Mouse (Mus musculus): ENCODE results near the gene Rfx3. TPM values are rescaled to one million over a fixed set of nuclear protein-coding genes. Genes with fewer than 3 reads are reported as not detected.

Rfx3 gene
- total and polyA plus RNA-seq, 2 experiments from 2014 or later: 11.2 to 31.1 TPM

DNA sequence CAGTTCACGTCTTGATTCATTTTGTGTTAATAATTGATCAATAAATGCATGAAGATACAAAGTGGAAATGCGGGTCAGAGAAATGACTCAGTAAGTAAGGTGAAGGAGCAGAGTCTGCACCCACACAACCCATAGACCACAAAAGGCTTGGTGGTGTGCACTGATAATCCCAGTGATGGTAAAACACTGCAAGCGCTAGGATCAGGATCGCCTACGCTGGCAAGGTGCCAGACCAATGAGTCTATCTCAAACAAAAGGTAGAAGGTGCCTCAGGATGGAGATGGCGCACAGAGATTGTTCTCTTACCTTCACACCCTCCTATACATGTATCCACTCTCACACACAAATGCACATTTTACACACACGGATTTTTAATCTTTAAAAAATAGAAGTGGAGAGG is 18.2 kb downstream of the Rfx3 start:
- WGBS: 73% methylated on average over 7 of the region's 7 CpGs
- Histone ChIP-seq H3K27ac (no peak overlapping the region), H3K4me3 (ENCODE audit: low read length) (no peak overlapping the region), H3K9ac (replicated peaks; ENCODE audit: low read length) (no peak overlapping the region), H3K36me3 (ENCODE audit: insufficient read depth, low read length) (no peaks in the 10 kb centered on the region), H3K9me3 (ENCODE audit: low read length) (no peaks in the 10 kb centered on the region), H3K4me1 (ENCODE audit: insufficient read depth, low read length) (no peaks in the 10 kb centered on the region; the same call in 1 of the 2 replicates), H3K27me3 (ENCODE audit: insufficient read depth, low read length) (no peaks in the 10 kb centered on the region), H3K4me2 (ENCODE audit: low read depth, low read length) (no peak overlapping the region)
- ATAC-seq (no peak), DNase-seq (ENCODE audit: low spot score) (no peak)
- no peak for TF ChIP-seq CTCF (IDR thresholded peaks at IDR 0.05; ENCODE audit: low read depth)

DNA sequence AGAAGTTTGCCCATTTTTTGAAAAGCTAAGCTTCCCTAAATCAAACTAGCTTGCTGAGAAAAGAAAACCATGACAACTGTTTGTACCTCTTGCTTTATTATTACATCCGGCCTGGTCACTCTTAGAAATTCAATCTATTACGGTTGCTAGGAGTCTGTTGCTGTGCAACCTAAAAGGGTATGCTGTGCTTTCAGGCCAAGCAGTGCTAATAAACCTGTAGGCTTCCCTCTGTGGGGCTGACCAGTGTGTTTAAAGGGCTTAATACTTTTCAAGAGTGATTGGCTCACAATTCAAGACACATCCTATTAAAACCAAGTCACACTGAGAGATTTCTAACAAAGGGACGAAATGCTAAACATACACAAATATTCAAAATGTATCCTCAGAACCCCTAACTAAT is 22.2 kb downstream of the Rfx3 start:
- Histone ChIP-seq H3K27me3 (ENCODE audit: insufficient read depth, low read length) (no peaks in the 10 kb centered on the region), H3K9me3 (ENCODE audit: low read length) (no peaks in the 10 kb centered on the region), H3K9ac (replicated peaks; ENCODE audit: low read length) (no peak overlapping the region), H3K4me2 (ENCODE audit: low read depth, low read length) (no peak overlapping the region), H3K4me3 (ENCODE audit: low read length) (no peak overlapping the region), H3K36me3 (ENCODE audit: insufficient read depth, low read length) (no peaks in the 10 kb centered on the region), H3K4me1 (ENCODE audit: insufficient read depth, low read length) (no peaks in the 10 kb centered on the region; the same call in 1 of the 2 replicates), H3K27ac (no peak overlapping the region)
- no peak for ATAC-seq
- 16% methylated on average over 3 of the region's 3 CpGs for WGBS
- DNase-seq (ENCODE audit: low spot score): peak; percentile 65
- TF ChIP-seq CTCF (IDR thresholded peaks at IDR 0.05; ENCODE audit: low read depth): no peak

DNA sequence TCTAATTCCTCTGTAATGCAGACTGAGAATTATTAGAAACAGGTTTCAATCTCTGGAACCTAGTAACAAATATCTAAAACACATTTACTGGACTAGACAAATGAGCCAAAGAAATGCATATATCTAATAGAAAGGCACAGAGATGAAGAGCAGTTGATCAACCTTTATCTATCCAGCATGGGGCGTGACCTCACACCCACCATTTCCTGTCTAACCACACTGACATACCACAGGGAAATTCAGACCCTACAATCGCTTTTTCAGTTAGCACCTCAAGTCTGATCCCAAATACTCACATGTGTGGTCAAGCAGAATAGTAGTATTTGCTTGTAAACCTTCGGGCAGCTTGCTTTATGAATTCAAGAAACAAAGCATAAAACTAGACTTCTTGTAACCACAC is 43.4 kb downstream of the Rfx3 start:
- Histone ChIP-seq H3K4me3 (ENCODE audit: low read length) (no peak overlapping the region), H3K9ac (replicated peaks; ENCODE audit: low read length) (no peak overlapping the region), H3K4me1 (ENCODE audit: insufficient read depth, low read length) (no peaks in the 10 kb centered on the region), H3K27me3 (ENCODE audit: insufficient read depth, low read length) (no peaks in the 10 kb centered on the region), H3K36me3 (ENCODE audit: insufficient read depth, low read length) (no peaks in the 10 kb centered on the region), H3K9me3 (ENCODE audit: low read length) (no peaks in the 10 kb centered on the region), H3K4me2 (ENCODE audit: low read depth, low read length) (no peak overlapping the region), H3K27ac (no peak overlapping the region)
- no peak for DNase-seq (ENCODE audit: low spot score)
- 94% methylated on average over 3 of the region's 3 CpGs for WGBS
- TF ChIP-seq CTCF (IDR thresholded peaks at IDR 0.05; ENCODE audit: low read depth): no peak
- no peak for ATAC-seq

DNA sequence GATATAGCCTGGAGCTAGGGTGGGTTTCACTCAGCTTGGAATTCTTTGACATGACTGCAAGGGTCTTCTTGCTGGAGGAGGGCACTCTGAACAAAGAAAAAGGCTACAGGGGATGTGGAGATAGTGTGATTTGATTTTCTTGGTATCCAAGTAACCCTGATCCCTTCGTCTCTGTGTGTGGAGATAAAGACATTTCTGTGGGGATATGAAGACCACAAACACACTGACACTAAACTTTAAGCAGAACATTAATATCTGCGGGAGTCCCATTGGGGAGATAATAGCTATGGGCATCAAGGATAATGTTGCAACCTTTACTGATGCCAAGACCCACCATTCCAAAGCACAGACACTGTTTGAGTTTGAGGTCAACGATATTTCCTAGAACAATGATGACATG is 49.7 kb downstream of the Rfx3 start:
- Histone ChIP-seq H3K4me1 (ENCODE audit: insufficient read depth, low read length) (no peaks in the 10 kb centered on the region), H3K4me3 (ENCODE audit: low read length) (no peak overlapping the region), H3K27ac (no peak overlapping the region), H3K27me3 (ENCODE audit: insufficient read depth, low read length) (no peaks in the 10 kb centered on the region), H3K36me3 (ENCODE audit: insufficient read depth, low read length) (no peaks in the 10 kb centered on the region), H3K9me3 (ENCODE audit: low read length) (no peaks in the 10 kb centered on the region), H3K4me2 (ENCODE audit: low read depth, low read length) (no peak overlapping the region), H3K9ac (replicated peaks; ENCODE audit: low read length) (no peak overlapping the region)
- no peak for DNase-seq (ENCODE audit: low spot score)
- no peak for TF ChIP-seq CTCF (IDR thresholded peaks at IDR 0.05; ENCODE audit: low read depth)
- WGBS: 92% methylated on average over 3 of the region's 3 CpGs
- ATAC-seq: no peak

DNA sequence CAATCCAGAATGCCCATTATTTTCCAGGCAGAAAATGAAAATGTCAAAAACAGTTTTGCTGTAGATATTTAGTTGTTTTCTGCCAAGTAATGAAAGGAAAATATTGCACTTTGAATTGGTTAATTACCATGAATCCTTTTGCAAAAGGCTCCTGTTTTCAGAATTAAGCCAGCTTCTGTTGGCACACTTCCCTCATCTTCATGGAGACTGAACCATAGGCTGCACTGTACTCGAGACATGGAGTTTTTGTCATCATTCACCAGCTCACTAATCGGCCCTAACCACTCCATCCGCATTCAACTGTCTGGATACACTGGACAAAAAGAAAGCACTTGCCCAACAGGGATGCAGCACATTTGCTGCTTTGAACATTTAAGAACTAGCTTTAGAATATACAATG is 75.5 kb downstream of the Rfx3 start:
- ATAC-seq: no peak

DNA sequence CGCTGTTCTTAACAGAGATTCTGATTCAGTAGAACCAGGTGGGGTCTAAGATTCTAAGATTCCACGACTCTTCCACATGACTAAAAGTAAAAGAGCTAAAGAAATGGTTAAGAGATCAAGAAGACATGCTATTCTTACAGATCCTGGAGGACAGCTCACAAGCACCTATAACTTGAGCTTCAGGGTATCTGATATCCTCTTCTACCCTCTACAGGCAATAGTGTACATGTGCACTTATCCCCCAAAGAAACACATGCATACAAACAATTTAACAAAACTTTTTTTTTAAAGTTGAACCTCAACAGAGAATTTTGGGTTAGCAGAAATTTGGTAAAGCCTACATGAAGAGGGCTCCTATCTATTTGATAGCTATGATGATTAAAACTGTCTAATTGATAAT is 79.8 kb downstream of the Rfx3 start:
- Histone ChIP-seq H3K9me3 (ENCODE audit: low read length) (no peaks in the 10 kb centered on the region), H3K4me1 (ENCODE audit: insufficient read depth, low read length) (no peaks in the 10 kb centered on the region), H3K9ac (replicated peaks; ENCODE audit: low read length) (no peak overlapping the region), H3K27ac (no peak overlapping the region), H3K4me2 (ENCODE audit: low read depth, low read length) (no peak overlapping the region), H3K27me3 (ENCODE audit: insufficient read depth, low read length) (no peaks in the 10 kb centered on the region), H3K36me3 (ENCODE audit: insufficient read depth, low read length) (no peaks in the 10 kb centered on the region), H3K4me3 (ENCODE audit: low read length) (no peak overlapping the region)
- peak; percentile 5; the same call in 1 of the 2 replicates for TF ChIP-seq CTCF (IDR thresholded peaks at IDR 0.05; ENCODE audit: low read depth)
- no peak for ATAC-seq
- no peak for DNase-seq (ENCODE audit: low spot score)
- 100% methylated on average over 2 of the region's 2 CpGs for whole genome bisulfite sequencing

More for the DNA sequence above, 75.5 kb downstream of the Rfx3 start:
- Histone ChIP-seq H3K27me3 (ENCODE audit: insufficient read depth, low read length) (no peaks in the 10 kb centered on the region), H3K4me1 (ENCODE audit: insufficient read depth, low read length) (no peaks in the 10 kb centered on the region), H3K9me3 (ENCODE audit: low read length) (no peaks in the 10 kb centered on the region), H3K27ac (no peak overlapping the region), H3K4me3 (ENCODE audit: low read length) (no peak overlapping the region), H3K36me3 (ENCODE audit: insufficient read depth, low read length) (no peaks in the 10 kb centered on the region), H3K4me2 (ENCODE audit: low read depth, low read length) (0 out of 2 replicates have a peak overlapping the region, but pooled peaks have one; percentile 13), H3K9ac (replicated peaks; ENCODE audit: low read length) (no peak overlapping the region)
- WGBS: 27% methylated on average over 3 of the region's 3 CpGs
- no peak for TF ChIP-seq CTCF (IDR thresholded peaks at IDR 0.05; ENCODE audit: low read depth)
- DNase-seq (ENCODE audit: low spot score): peak; percentile 66

DNA sequence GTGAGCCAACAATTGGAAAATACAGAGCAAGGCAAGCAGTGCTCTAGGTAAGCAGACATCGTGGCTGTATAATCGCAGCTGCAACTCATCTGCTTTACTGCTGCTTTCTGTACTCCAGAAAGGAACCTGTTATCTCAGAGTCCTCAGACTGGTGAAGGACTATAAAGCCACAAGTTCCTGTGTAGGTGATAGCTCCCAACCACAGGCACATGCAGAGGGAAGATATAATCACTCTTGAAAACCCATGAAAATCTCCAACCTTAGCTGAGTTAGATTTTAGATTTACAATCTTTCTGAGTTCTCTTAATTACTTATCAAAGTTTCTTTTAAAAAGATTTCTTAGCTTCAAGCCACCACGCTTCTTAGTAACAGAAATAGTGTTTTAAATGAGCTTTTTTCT is 84.6 kb downstream of the Rfx3 start:
- no peak overlapping the region for H3K27ac ChIP-seq
- no peaks in the 10 kb centered on the region for H3K27me3 ChIP-seq (ENCODE audit: insufficient read depth, low read length)
- no peaks in the 10 kb centered on the region for H3K36me3 ChIP-seq (ENCODE audit: insufficient read depth, low read length)
- WGBS: 89% methylated on average over 3 of the region's 3 CpGs
- H3K4me3 ChIP-seq (ENCODE audit: low read length): no peak overlapping the region
- H3K9me3 ChIP-seq (ENCODE audit: low read length): no peaks in the 10 kb centered on the region
- TF ChIP-seq CTCF (IDR thresholded peaks at IDR 0.05; ENCODE audit: low read depth): no peak
- no peaks in the 10 kb centered on the region for H3K4me1 ChIP-seq (ENCODE audit: insufficient read depth, low read length)
- ATAC-seq (no peak), DNase-seq (ENCODE audit: low spot score) (no peak)
- no peak overlapping the region for H3K9ac ChIP-seq (replicated peaks; ENCODE audit: low read length)
- no peak overlapping the region for H3K4me2 ChIP-seq (ENCODE audit: low read depth, low read length)
